12 mouse cellular contexts compared by ENCODE assay signal in the genomic region with DNA sequence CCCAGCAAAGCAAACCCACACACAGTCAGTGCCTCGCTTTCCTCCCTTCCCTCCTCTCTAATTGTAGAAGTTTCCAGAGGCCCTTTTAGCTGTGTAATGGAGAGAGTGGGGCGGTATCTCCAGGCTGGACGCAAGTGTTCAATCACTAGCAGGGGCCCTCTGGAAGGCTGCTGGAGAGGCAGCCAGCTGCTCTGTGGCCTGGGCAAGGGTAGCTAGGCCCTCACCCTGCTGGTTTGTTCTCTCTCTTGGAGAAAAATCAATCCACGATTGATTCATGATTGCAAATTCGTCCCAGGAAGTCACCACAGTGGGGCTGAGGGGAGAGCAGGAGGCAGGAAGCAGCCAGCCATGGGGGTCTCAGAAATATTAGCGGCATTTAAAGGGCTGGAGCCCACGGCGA.
DNase-seq lines count a peak whose midpoint lies in the region; ATAC-seq and TF ChIP-seq lines count a peak whose summit lies in the region.
"Had no signal": no experiment of that assay in that cellular context is flagged by ENCODE, and none has a peak within 500 bp of the region (broad histone marks: within the 10 kb centered on the region; RNA-seq: fewer than 3 reads in every experiment).

No protein-coding gene starts in this region.

- DNase-seq in kidney, adult 2 months = no peak
- no peak for DNase-seq in kidney, adult 8-10 months
- no peak for DNase-seq in liver, postnatal 0 days
- DNase-seq in thymus, postnatal 10 days (ENCODE audit: low spot score in 2 of 2) = no peak
- DNase-seq in cerebellum, postnatal 14 days = no peak
- DNase-seq: cerebellum, adult 2 months had no signal

- no peak overlapping the region for H3K4me3 ChIP-seq in kidney, adult 2 months (ENCODE audit: insufficient read depth, low read depth, low read length)
- H3K4me3 ChIP-seq in bone marrow, adult 2 months (replicated peaks; ENCODE audit: control insufficient read depth, low read depth, low read length) = no peak overlapping the region
- H3K4me3 ChIP-seq in intestine, embryonic 15.5 days (replicated peaks) = no peak overlapping the region
- no peak overlapping the region for H3K4me3 ChIP-seq in liver, postnatal 0 days (ENCODE audit: low read depth, low read length)
- H3K4me3 ChIP-seq: erythroblast, embryonic 14.5 days; heart, embryonic 13.5 days; liver, embryonic 15.5 days had no signal

- no peaks in the 10 kb centered on the region for H3K9me3 ChIP-seq in intestine, embryonic 15.5 days
- no peaks in the 10 kb centered on the region for H3K9me3 ChIP-seq in liver, postnatal 0 days (ENCODE audit: low read length)
- H3K9me3 ChIP-seq: heart, embryonic 13.5 days; liver, embryonic 15.5 days had no signal

- no peak for TF ChIP-seq CTCF in kidney, adult 2 months (conservative IDR thresholded peaks at IDR 0.05; ENCODE audit: insufficient read depth, insufficient read length, low read depth, low read length)
- no peak for TF ChIP-seq CTCF in bone marrow, adult 2 months (IDR thresholded peaks at IDR 0.05; ENCODE audit: control insufficient read depth, insufficient read depth, low read length)
- TF ChIP-seq CTCF in liver, postnatal 0 days (IDR thresholded peaks at IDR 0.05; ENCODE audit: low read depth) = no peak

- peak; percentile 91 for ATAC-seq in intestine, embryonic 15.5 days
- ATAC-seq in liver, postnatal 0 days = peak; percentile 68
- no peak for ATAC-seq in erythroblast, adult 5-6 weeks (replicated peaks; ENCODE audit: low FRiP score, poor library complexity, severe bottlenecking)

- H3K36me3 ChIP-seq in kidney, adult 2 months (ENCODE audit: control insufficient read depth, insufficient read depth, low read length) = no peaks in the 10 kb centered on the region
- no peaks in the 10 kb centered on the region for H3K36me3 ChIP-seq in intestine, embryonic 15.5 days
- no peaks in the 10 kb centered on the region for H3K36me3 ChIP-seq in liver, postnatal 0 days (replicated peaks; ENCODE audit: insufficient read depth, low read length)
- H3K36me3 ChIP-seq: heart, embryonic 13.5 days; liver, embryonic 15.5 days had no signal

- no peaks in the 10 kb centered on the region for H3K27me3 ChIP-seq in kidney, adult 2 months (replicated peaks; ENCODE audit: control insufficient read depth, insufficient read depth, low read length)
- H3K27me3 ChIP-seq in intestine, embryonic 15.5 days (replicated peaks) = no peaks in the 10 kb centered on the region
- H3K27me3 ChIP-seq in liver, postnatal 0 days (ENCODE audit: insufficient read depth, low read length) = no peaks in the 10 kb centered on the region
- H3K27me3 ChIP-seq: liver, embryonic 15.5 days had no signal

- TF ChIP-seq EP300 in liver, postnatal 0 days (IDR thresholded peaks at IDR 0.05; ENCODE audit: low read depth) = no peak

- no peak for TF ChIP-seq POLR2A in kidney, adult 2 months (IDR thresholded peaks at IDR 0.05; ENCODE audit: low read depth, low read length)
- TF ChIP-seq POLR2A in bone marrow, adult 2 months (IDR thresholded peaks at IDR 0.05; ENCODE audit: borderline replicate concordance, control insufficient read depth, low read depth, low read length) = no peak

- peak overlapping the region; percentile 49 for H3K27ac ChIP-seq in kidney, adult 2 months (ENCODE audit: insufficient read depth, low read depth, low read length)
- peak overlapping the region; percentile 65 for H3K27ac ChIP-seq in bone marrow, adult 2 months (ENCODE audit: control insufficient read depth, insufficient read depth, low read depth, low read length, poor library complexity)
- H3K27ac ChIP-seq in intestine, embryonic 15.5 days = peak overlapping the region; percentile 90
- peak overlapping the region; percentile 79 for H3K27ac ChIP-seq in liver, postnatal 0 days (ENCODE audit: low read depth)
- H3K27ac ChIP-seq: heart, embryonic 13.5 days had no signal

- no peak overlapping the region for H3K9ac ChIP-seq in intestine, embryonic 15.5 days
- peak overlapping the region; percentile 53 for H3K9ac ChIP-seq in liver, postnatal 0 days (replicated peaks)
- H3K9ac ChIP-seq: heart, embryonic 13.5 days; liver, embryonic 15.5 days had no signal

- H3K4me2 ChIP-seq in intestine, embryonic 15.5 days (replicated peaks) = peak overlapping the region; percentile 47
- peak overlapping the region; percentile 65 for H3K4me2 ChIP-seq in liver, postnatal 0 days (ENCODE audit: low read depth, low read length)
- H3K4me2 ChIP-seq: heart, embryonic 13.5 days had no signal

- peaks cover 14% of the 10 kb centered on the region; the same call in 1 of the 2 replicates for H3K4me1 ChIP-seq in kidney, adult 2 months (ENCODE audit: control insufficient read depth, insufficient read depth, low read length)
- H3K4me1 ChIP-seq in bone marrow, adult 2 months (ENCODE audit: control insufficient read depth, insufficient read depth, low read length) = no peaks in the 10 kb centered on the region; the same call in 1 of the 2 replicates
- H3K4me1 ChIP-seq in intestine, embryonic 15.5 days (replicated peaks) = peaks cover 15% of the 10 kb centered on the region; the same call in 1 of the 2 replicates
- peaks cover 13% of the 10 kb centered on the region for H3K4me1 ChIP-seq in liver, postnatal 0 days (ENCODE audit: insufficient read depth)
- H3K4me1 ChIP-seq: heart, embryonic 13.5 days had no signal

- 33% methylated on average over 8 of the region's 8 CpGs for WGBS in kidney, adult 2 months
- 37% methylated on average over 8 of the region's 8 CpGs for WGBS in bone marrow, adult 2 months
- 38% methylated on average over 8 of the region's 8 CpGs for WGBS in intestine, embryonic 15.5 days
- 31% methylated on average over 8 of the region's 8 CpGs for WGBS in liver, postnatal 0 days (ENCODE audit: insufficient replicate concordance)
